Mouse (Mus musculus) embryo, embryonic 11.5 days (tissue): ENCODE data around the gene Ap5b1.

Source experiments
- DNase-seq: peaks from one replicate; pipeline ENCODE4 v3.0.0-alpha.2; 2012; ENCODE audit warnings: low read depth, low spot score

Gene Ap5b1

GRCm38 (mm10) chr19:5609547-5610404, 42.0 kb downstream of the Ap5b1 start, which contains the start of gene Kat5:
Gene Kat5, minus strand, starts transcription at chr19:5610237.
- peak; percentile 90 for DNase-seq

- no peak for DNase-seq
These were observed 44.1 kb downstream of the Ap5b1 start for GRCm38 (mm10) chr19:5611973-5612372.

GRCm38 (mm10) chr19:5612762-5613411, 45.1 kb downstream of the Ap5b1 start:
- DNase-seq = no peak

GRCm38 (mm10) chr19:5614953-5615352, 47.1 kb downstream of the Ap5b1 start:
- DNase-seq = no peak

GRCm38 (mm10) chr19:5620007-5620406, 52.2 kb downstream of the Ap5b1 start:
- DNase-seq = no peak
